Mouse (Mus musculus) neural tube, embryonic 13.5 days (tissue): ENCODE results near the gene Coro1c. TPM values are rescaled to one million over a fixed set of nuclear protein-coding genes. Genes with fewer than 3 reads are reported as not detected.

Experiments
- ATAC-seq: fragments of 200-750 bp; cut with Nextera tagmentation; 2 replicates; pipeline ENCODE4 v1.8.0; 2017; ENCODE audit warnings: low read depth, mild to moderate bottlenecking, moderate TSS enrichment, moderate library complexity
- H3K27ac ChIP-seq: fragments of 300-500 bp; sonication (generic); replicated peaks from 2 replicates; pipeline ENCODE4 v1.5.1; 2015; ENCODE audit warnings: moderate library complexity, mild to moderate bottlenecking, inconsistent platforms
- H3K27me3 ChIP-seq: fragments of 300-500 bp; sonication (generic); 2 replicates; pipeline ENCODE4 v1.6.1; 2015; ENCODE audit warnings: mild to moderate bottlenecking, inconsistent platforms
- H3K36me3 ChIP-seq: fragments of 300-500 bp; sonication (generic); 2 replicates; pipeline ENCODE4 v1.6.1; 2015; ENCODE audit warnings: mild to moderate bottlenecking, inconsistent platforms
- H3K4me1 ChIP-seq: fragments of 300-500 bp; sonication (generic); replicated peaks from 2 replicates; pipeline ENCODE4 v1.6.1; 2015; ENCODE audit warnings: inconsistent platforms
- H3K4me2 ChIP-seq: fragments of 300-500 bp; sonication (generic); 2 replicates; pipeline ENCODE4 v1.6.1; 2015; ENCODE audit warnings: inconsistent platforms, mild to moderate bottlenecking, moderate library complexity
- H3K4me3 ChIP-seq: fragments of 300-500 bp; sonication (generic); 2 replicates; pipeline ENCODE4 v1.5.1; 2015; ENCODE audit warnings: mild to moderate bottlenecking, inconsistent platforms
- H3K9ac ChIP-seq: fragments of 300-500 bp; sonication (generic); 2 replicates; pipeline ENCODE4 v1.6.1; 2015; ENCODE audit warnings: moderate library complexity, mild to moderate bottlenecking, inconsistent platforms
- H3K9me3 ChIP-seq: fragments of 300-500 bp; sonication (generic); 2 replicates; pipeline ENCODE4 v1.6.1; 2016; ENCODE audit warnings: inconsistent platforms
- WGBS: fragments of 180-500 bp; shearing (Covaris S2); methylation state at CpG from one replicate; pipeline ENCODE4 v1.1.7; 2015; 5-methylcytosine and 5-hydroxymethylcytosine counted together
- polyA plus RNA-seq: library from polyadenylated mRNA; unstranded; fragments of >200 nt; fragmentation: Nextera tagmentation; extraction: Ambion mirVana; gene quantifications from 2 replicates; pipeline ENCODE4 v1.2.1, GENCODE M21; 2015

Gene Coro1c
- polyA plus RNA-seq, 1 experiment from 2014 or later = 183 TPM

- WGBS = 88% methylated on average over 12 of the region's 12 CpGs
- Histone ChIP-seq H3K36me3 (no peaks in the 10 kb centered on the region), H3K27me3 (no peaks in the 10 kb centered on the region), H3K9me3 (no peaks in the 10 kb centered on the region), H3K4me3 (no peak overlapping the region), H3K4me1 (peaks cover 84% of the 10 kb centered on the region), H3K27ac (no peak overlapping the region), H3K4me2 (no peak overlapping the region), H3K9ac (no peak overlapping the region)
- no peak for ATAC-seq
Measured at GRCm38 (mm10) chr5:113899543-113899942, 9.0 kb downstream of the Coro1c start.

GRCm38 (mm10) chr5:113892005-113892404, 16.6 kb downstream of the Coro1c start:
- 77% methylated on average over 7 of the region's 7 CpGs for WGBS
- no peak for ATAC-seq
- H3K4me1 ChIP-seq = peaks cover 61% of the 10 kb centered on the region

GRCm38 (mm10) chr5:113890874-113891273, 17.7 kb downstream of the Coro1c start:
- no peaks in the 10 kb centered on the region for H3K9me3 ChIP-seq
- peak overlapping the region; percentile 54 for H3K27ac ChIP-seq
- ATAC-seq = no peak
- 84% methylated on average over 18 of the region's 18 CpGs for WGBS
- H3K4me1 ChIP-seq = peaks cover 60% of the 10 kb centered on the region
- no peak overlapping the region for H3K9ac ChIP-seq
- no peak overlapping the region for H3K4me3 ChIP-seq
- no peak overlapping the region for H3K4me2 ChIP-seq
- no peaks in the 10 kb centered on the region for H3K27me3 ChIP-seq
- no peaks in the 10 kb centered on the region for H3K36me3 ChIP-seq

More at GRCm38 (mm10) chr5:113892005-113892404, 16.6 kb downstream of the Coro1c start:
- Histone ChIP-seq H3K9me3 (no peaks in the 10 kb centered on the region), H3K9ac (no peak overlapping the region), H3K4me3 (no peak overlapping the region), H3K27me3 (no peaks in the 10 kb centered on the region), H3K4me2 (no peak overlapping the region), H3K36me3 (no peaks in the 10 kb centered on the region), H3K27ac (peak overlapping the region; percentile 33; the same call in 1 of the 2 replicates)

GRCm38 (mm10) chr5:113889912-113890311, 18.6 kb downstream of the Coro1c start:
- peak overlapping the region; percentile 77; the same call in 1 of the 2 replicates for H3K27ac ChIP-seq
- ATAC-seq = no peak
- H3K27me3 ChIP-seq = no peaks in the 10 kb centered on the region
- no peak overlapping the region for H3K9ac ChIP-seq
- no peaks in the 10 kb centered on the region for H3K36me3 ChIP-seq
- H3K4me3 ChIP-seq = no peak overlapping the region
- H3K4me1 ChIP-seq = peaks cover 65% of the 10 kb centered on the region
- 32% methylated on average over 4 of the region's 4 CpGs for WGBS
- H3K4me2 ChIP-seq = peak overlapping the region; percentile 19; the same call in 1 of the 2 replicates
- no peaks in the 10 kb centered on the region for H3K9me3 ChIP-seq

GRCm38 (mm10) chr5:113889181-113889906, 19.2 kb downstream of the Coro1c start:
- H3K4me2 ChIP-seq = peak overlapping the region; percentile 19; the same call in 1 of the 2 replicates
- H3K9ac ChIP-seq = peak overlapping the region; percentile 43
- H3K4me1 ChIP-seq = peaks cover 67% of the 10 kb centered on the region
- no peaks in the 10 kb centered on the region for H3K9me3 ChIP-seq
- no peak overlapping the region for H3K4me3 ChIP-seq
- H3K27ac ChIP-seq = peak overlapping the region; percentile 77
- ATAC-seq = peak; percentile 23; the same call in 1 of the 2 replicates
- no peaks in the 10 kb centered on the region for H3K36me3 ChIP-seq
- no peaks in the 10 kb centered on the region for H3K27me3 ChIP-seq
- WGBS = 23% methylated on average over 19 of the region's 19 CpGs

GRCm38 (mm10) chr5:113888186-113888795, 20.3 kb downstream of the Coro1c start:
- H3K4me3 ChIP-seq = no peak overlapping the region
- H3K36me3 ChIP-seq = no peaks in the 10 kb centered on the region
- H3K27me3 ChIP-seq = no peaks in the 10 kb centered on the region
- no peak overlapping the region for H3K9ac ChIP-seq
- H3K4me2 ChIP-seq = no peak overlapping the region
- peak overlapping the region; percentile 77 for H3K27ac ChIP-seq
- H3K4me1 ChIP-seq = peaks cover 77% of the 10 kb centered on the region
- WGBS = 87% methylated on average over 5 of the region's 5 CpGs
- no peaks in the 10 kb centered on the region for H3K9me3 ChIP-seq
- ATAC-seq = no peak

GRCm38 (mm10) chr5:113887132-113887531, 21.4 kb downstream of the Coro1c start:
- no peak for ATAC-seq
- no peaks in the 10 kb centered on the region for H3K36me3 ChIP-seq
- 57% methylated on average over 11 of the region's 11 CpGs for WGBS

GRCm38 (mm10) chr5:113885623-113886022, 22.9 kb downstream of the Coro1c start:
- H3K9ac ChIP-seq = peak overlapping the region; percentile 34
- H3K36me3 ChIP-seq = peaks cover 14% of the 10 kb centered on the region
- H3K4me2 ChIP-seq = no peak overlapping the region
- peaks cover 84% of the 10 kb centered on the region for H3K4me1 ChIP-seq
- no peak overlapping the region for H3K4me3 ChIP-seq
- H3K27ac ChIP-seq = peak overlapping the region; percentile 15; the same call in 1 of the 2 replicates
- H3K9me3 ChIP-seq = no peaks in the 10 kb centered on the region
- ATAC-seq = peak; percentile 44; the same call in 1 of the 2 replicates
- 28% methylated on average over 8 of the region's 8 CpGs for WGBS
- H3K27me3 ChIP-seq = no peaks in the 10 kb centered on the region

More at GRCm38 (mm10) chr5:113887132-113887531, 21.4 kb downstream of the Coro1c start:
- Histone ChIP-seq H3K4me1 (peaks cover 89% of the 10 kb centered on the region), H3K9me3 (no peaks in the 10 kb centered on the region), H3K27ac (no peak overlapping the region; the same call in 1 of the 2 replicates), H3K27me3 (no peaks in the 10 kb centered on the region), H3K4me2 (no peak overlapping the region), H3K4me3 (no peak overlapping the region), H3K9ac (no peak overlapping the region)

GRCm38 (mm10) chr5:113884750-113885149, 23.8 kb downstream of the Coro1c start:
- 52% methylated on average over 7 of the region's 7 CpGs for whole genome bisulfite sequencing
- Histone ChIP-seq H3K27me3 (no peaks in the 10 kb centered on the region), H3K27ac (peak overlapping the region; percentile 15; the same call in 1 of the 2 replicates), H3K9ac (peak overlapping the region; percentile 34; the same call in 1 of the 2 replicates), H3K4me1 (peaks cover 78% of the 10 kb centered on the region), H3K36me3 (peaks cover 22% of the 10 kb centered on the region), H3K4me3 (no peak overlapping the region), H3K9me3 (no peaks in the 10 kb centered on the region), H3K4me2 (no peak overlapping the region)
- no peak for ATAC-seq

- H3K4me3 ChIP-seq = no peak overlapping the region
- peaks cover 31% of the 10 kb centered on the region for H3K36me3 ChIP-seq
- H3K9me3 ChIP-seq = no peaks in the 10 kb centered on the region
- no peak; the same call in 1 of the 2 replicates for ATAC-seq
- WGBS = 39% methylated on average over 3 of the region's 3 CpGs
- peak overlapping the region; percentile 84 for H3K27ac ChIP-seq
- H3K4me1 ChIP-seq = peaks cover 78% of the 10 kb centered on the region
- no peaks in the 10 kb centered on the region for H3K27me3 ChIP-seq
- H3K4me2 ChIP-seq = no peak overlapping the region
- peak overlapping the region; percentile 35; the same call in 1 of the 2 replicates for H3K9ac ChIP-seq
Measured at GRCm38 (mm10) chr5:113883384-113883771, 25.2 kb downstream of the Coro1c start.

GRCm38 (mm10) chr5:113882566-113883383, 25.8 kb downstream of the Coro1c start:
- H3K4me1 ChIP-seq = peaks cover 83% of the 10 kb centered on the region
- no peak overlapping the region for H3K4me2 ChIP-seq
- 0 out of 2 replicates have a peak overlapping the region, but pooled peaks have one; percentile 18 for H3K9ac ChIP-seq
- H3K27ac ChIP-seq = peak overlapping the region; percentile 84
- H3K4me3 ChIP-seq = no peak overlapping the region
- 0 out of 2 replicates have a peak, but pooled peaks have one; percentile 26 for ATAC-seq
- H3K36me3 ChIP-seq = peaks cover 31% of the 10 kb centered on the region
- H3K27me3 ChIP-seq = no peaks in the 10 kb centered on the region
- WGBS = 39% methylated on average over 15 of the region's 15 CpGs
- H3K9me3 ChIP-seq = no peaks in the 10 kb centered on the region
